Mouse (Mus musculus): ENCODE measurements around the gene Cpm. TPM values are rescaled to one million over a fixed set of nuclear protein-coding genes. Genes with fewer than 3 reads are reported as not detected.
"Not testable (repeated sequence)": the region's sequence is repeated elsewhere in the genome, so short reads cannot be mapped to it uniquely, and the experiment has no call there.

Cpm gene
- total RNA-seq, 2 experiments from 2014 or later = 2.6 to 2.7 TPM

GRCm38 (mm10) chr10:117696021-117696826 lies 66.9 kb downstream of the Cpm start:
- no peak for DNase-seq
- intact Hi-C loops (cut with DNase I) = no loop called here

GRCm38 (mm10) chr10:117696827-117697560 lies 67.7 kb downstream of the Cpm start:
- no peak for DNase-seq
- intact Hi-C loops (cut with DNase I) = no loop called here

GRCm38 (mm10) chr10:117697561-117698115 lies 68.3 kb downstream of the Cpm start:
- no peak for DNase-seq
- intact Hi-C loops (cut with DNase I) = no loop called here

GRCm38 (mm10) chr10:117698313-117699138 lies 69.2 kb downstream of the Cpm start:
- no peak for DNase-seq
- intact Hi-C loops (cut with DNase I) = no loop called here

- no peak for DNase-seq
- intact Hi-C loops (cut with DNase I) = loop anchor here (10.0 kb wide), 1 partner anchor 345 kb away; no protein-coding TSS in a partner anchor
Measured at GRCm38 (mm10) chr10:117699914-117700313, 70.6 kb downstream of the Cpm start.

GRCm38 (mm10) chr10:117700450-117700849 lies 71.2 kb downstream of the Cpm start:
- DNase-seq = no peak
- intact Hi-C loops (cut with DNase I) = loop anchor here (10.0 kb wide), 1 partner anchor 346 kb away; no protein-coding TSS in a partner anchor

GRCm38 (mm10) chr10:117701034-117701829 lies 71.9 kb downstream of the Cpm start:
- intact Hi-C loops (cut with DNase I) = loop anchor here (10.0 kb wide), 1 partner anchor 346 kb away; no protein-coding TSS in a partner anchor
- DNase-seq = no peak

GRCm38 (mm10) chr10:117702024-117702833 lies 72.9 kb downstream of the Cpm start:
- intact Hi-C loops (cut with DNase I) = loop anchor here (10.0 kb wide), 1 partner anchor 347 kb away; no protein-coding TSS in a partner anchor
- no peak for DNase-seq

GRCm38 (mm10) chr10:117703506-117703905 lies 74.2 kb downstream of the Cpm start:
- DNase-seq = no peak
- intact Hi-C loops (cut with DNase I) = loop anchor here (10.0 kb wide), 1 partner anchor 349 kb away; no protein-coding TSS in a partner anchor

- not testable (repeated sequence) for DNase-seq
- intact Hi-C loops (cut with DNase I) = loop anchor here (10.0 kb wide), 1 partner anchor 350 kb away; no protein-coding TSS in a partner anchor
Measured at GRCm38 (mm10) chr10:117704314-117704963, 75.1 kb downstream of the Cpm start.

GRCm38 (mm10) chr10:117704964-117705335 lies 75.7 kb downstream of the Cpm start:
- no peak for DNase-seq
- intact Hi-C loops (cut with DNase I) = loop anchor here (10.0 kb wide), 1 partner anchor 350 kb away; no protein-coding TSS in a partner anchor

GRCm38 (mm10) chr10:117705806-117706205 lies 76.5 kb downstream of the Cpm start:
- intact Hi-C loops (cut with DNase I) = loop anchor here (10.0 kb wide), 1 partner anchor 351 kb away; no protein-coding TSS in a partner anchor
- no peak for DNase-seq

- DNase-seq = no peak
- intact Hi-C loops (cut with DNase I) = loop anchor here (10.0 kb wide), 1 partner anchor 352 kb away; no protein-coding TSS in a partner anchor
Measured at GRCm38 (mm10) chr10:117706440-117706839, 77.1 kb downstream of the Cpm start.

GRCm38 (mm10) chr10:117707114-117707838 lies 78.0 kb downstream of the Cpm start:
- intact Hi-C loops (cut with DNase I) = loop anchor here (10.0 kb wide), 1 partner anchor 352 kb away; no protein-coding TSS in a partner anchor

GRCm38 (mm10) chr10:117708376-117708775 lies 79.1 kb downstream of the Cpm start:
- DNase-seq = no peak
- intact Hi-C loops (cut with DNase I) = loop anchor here (10.0 kb wide), 1 partner anchor 354 kb away; no protein-coding TSS in a partner anchor

More at GRCm38 (mm10) chr10:117707114-117707838, 78.0 kb downstream of the Cpm start:
- no peak for DNase-seq

- intact Hi-C loops (cut with DNase I) = loop anchor here (10.0 kb wide), 1 partner anchor 354 kb away; no protein-coding TSS in a partner anchor
- DNase-seq = no peak
Measured at GRCm38 (mm10) chr10:117708856-117709255, 79.6 kb downstream of the Cpm start.
